Mouse (Mus musculus): ENCODE data around the gene Gm10799. TPM values are rescaled to one million over a fixed set of nuclear protein-coding genes. Genes with fewer than 3 reads are reported as not detected.
"Not testable (repeated sequence)": the region's sequence is repeated elsewhere in the genome, so short reads cannot be mapped to it uniquely, and the experiment has no call there.

The Gm10799 gene
- polyA plus RNA-seq, 1 experiment from 2014 or later, result not detected

GRCm38 (mm10) chr2:104096796-104097195 is 28.4 kb upstream of the Gm10799 start:
- WGBS, result 69% methylated on average over 1 of the region's 1 CpGs
- H3K9me3 ChIP-seq; DNase-seq (ENCODE audit: low spot score); H3K36me3 ChIP-seq (replicated peaks); H3K27me3 ChIP-seq (replicated peaks; ENCODE audit: low read depth, poor library complexity, severe bottlenecking): not testable (repeated sequence)
- peaks cover 27% of the 10 kb centered on the region for H3K4me1 ChIP-seq
- H3K27ac ChIP-seq (replicated peaks), result 0 out of 2 replicates have a peak overlapping the region, but pooled peaks have one; percentile 44
- H3K4me3 ChIP-seq, result peak overlapping the region; percentile 62; the same call in 1 of the 2 replicates

GRCm38 (mm10) chr2:104096256-104096655 is 27.9 kb upstream of the Gm10799 start:
- WGBS, result 46% methylated on average over 10 of the region's 10 CpGs
- H3K4me1 ChIP-seq, result peaks cover 27% of the 10 kb centered on the region
- peak overlapping the region; percentile 86 for H3K27ac ChIP-seq (replicated peaks)
- no peak for DNase-seq (ENCODE audit: low spot score)
- no peaks in the 10 kb centered on the region for H3K36me3 ChIP-seq (replicated peaks)
- no peaks in the 10 kb centered on the region for H3K9me3 ChIP-seq
- H3K27me3 ChIP-seq (replicated peaks; ENCODE audit: low read depth, poor library complexity, severe bottlenecking), result no peaks in the 10 kb centered on the region
- H3K4me3 ChIP-seq, result peak overlapping the region; percentile 62

GRCm38 (mm10) chr2:104095741-104096213 is 27.4 kb upstream of the Gm10799 start, which contains the start of gene Cd59a:
Gene Cd59a (plus strand): TSS chr2:104095801.
- DNase-seq (ENCODE audit: low spot score), result peak; percentile 84
- H3K4me3 ChIP-seq, result peak within 1 kb of the TSS; percentile 62
- 8% methylated on average over 15 of the region's 15 CpGs for WGBS
- H3K4me1 ChIP-seq, result peaks cover 27% of the 10 kb centered on the region
- H3K27me3 ChIP-seq (replicated peaks; ENCODE audit: low read depth, poor library complexity, severe bottlenecking), result no peaks in the 10 kb centered on the region
- no peaks in the 10 kb centered on the region for H3K9me3 ChIP-seq
- peak within 1 kb of the TSS; percentile 86 for H3K27ac ChIP-seq (replicated peaks)
- no peaks in the 10 kb centered on the region for H3K36me3 ChIP-seq (replicated peaks)

- peaks cover 18% of the 10 kb centered on the region for H3K4me1 ChIP-seq
- no peak overlapping the region for H3K4me3 ChIP-seq
- H3K27me3 ChIP-seq (replicated peaks; ENCODE audit: low read depth, poor library complexity, severe bottlenecking), result no peaks in the 10 kb centered on the region
- H3K27ac ChIP-seq (replicated peaks), result no peak overlapping the region
- H3K9me3 ChIP-seq, result no peaks in the 10 kb centered on the region
- no peak for DNase-seq (ENCODE audit: low spot score)
- 81% methylated on average over 2 of the region's 2 CpGs for WGBS
- H3K36me3 ChIP-seq (replicated peaks), result no peaks in the 10 kb centered on the region
Measured at GRCm38 (mm10) chr2:104093305-104093704, 25.0 kb upstream of the Gm10799 start.

GRCm38 (mm10) chr2:104087562-104087961 is 19.2 kb upstream of the Gm10799 start:
- 73% methylated on average over 1 of the region's 1 CpGs for WGBS

GRCm38 (mm10) chr2:104084027-104084426 is 15.7 kb upstream of the Gm10799 start:
- not testable (repeated sequence) for DNase-seq (ENCODE audit: low spot score); H3K9me3 ChIP-seq; H3K4me3 ChIP-seq; H3K27ac ChIP-seq (replicated peaks); H3K36me3 ChIP-seq (replicated peaks); H3K4me1 ChIP-seq; H3K27me3 ChIP-seq (replicated peaks; ENCODE audit: low read depth, poor library complexity, severe bottlenecking)

More at GRCm38 (mm10) chr2:104087562-104087961, 19.2 kb upstream of the Gm10799 start:
- H3K4me1 ChIP-seq; H3K4me3 ChIP-seq; DNase-seq (ENCODE audit: low spot score); H3K9me3 ChIP-seq; H3K27ac ChIP-seq (replicated peaks); H3K36me3 ChIP-seq (replicated peaks); H3K27me3 ChIP-seq (replicated peaks; ENCODE audit: low read depth, poor library complexity, severe bottlenecking): not testable (repeated sequence)

- Histone ChIP-seq H3K9me3 (no peaks in the 10 kb centered on the region), H3K4me1 (no peaks in the 10 kb centered on the region), H3K36me3 (replicated peaks) (no peaks in the 10 kb centered on the region), H3K27me3 (replicated peaks; ENCODE audit: low read depth, poor library complexity, severe bottlenecking) (no peaks in the 10 kb centered on the region), H3K4me3 (no peak overlapping the region), H3K27ac (replicated peaks) (no peak overlapping the region)
- no peak for DNase-seq (ENCODE audit: low spot score)
Measured at GRCm38 (mm10) chr2:104082474-104082873, 14.1 kb upstream of the Gm10799 start.

- not testable (repeated sequence) for H3K36me3 ChIP-seq (replicated peaks); H3K4me1 ChIP-seq; H3K4me3 ChIP-seq; DNase-seq (ENCODE audit: low spot score); H3K27me3 ChIP-seq (replicated peaks; ENCODE audit: low read depth, poor library complexity, severe bottlenecking); H3K9me3 ChIP-seq; H3K27ac ChIP-seq (replicated peaks)
- no CpG with 5 or more reads among the region's 1 CpGs for WGBS
Measured at GRCm38 (mm10) chr2:104081436-104082050, 13.2 kb upstream of the Gm10799 start.

- not testable (repeated sequence) for H3K36me3 ChIP-seq (replicated peaks); H3K4me3 ChIP-seq; H3K9me3 ChIP-seq; H3K4me1 ChIP-seq; DNase-seq (ENCODE audit: low spot score); H3K27ac ChIP-seq (replicated peaks); H3K27me3 ChIP-seq (replicated peaks; ENCODE audit: low read depth, poor library complexity, severe bottlenecking)
- WGBS, result 73% methylated on average over 5 of the region's 5 CpGs
Measured at GRCm38 (mm10) chr2:104078285-104078684, 9.9 kb upstream of the Gm10799 start.

GRCm38 (mm10) chr2:104069704-104070185 is 1.4 kb upstream of the Gm10799 start, which contains the start of gene Cd59b:
Gene Cd59b (plus strand): TSS chr2:104069849.
- WGBS, result 8% methylated on average over 13 of the region's 13 CpGs
- no peaks in the 10 kb centered on the region for H3K27me3 ChIP-seq (replicated peaks; ENCODE audit: low read depth, poor library complexity, severe bottlenecking)
- peaks cover 8% of the 10 kb centered on the region for H3K9me3 ChIP-seq
- peak within 1 kb of the TSS; percentile 82 for H3K27ac ChIP-seq (replicated peaks)
- peak within 1 kb of the TSS; percentile 56 for H3K4me3 ChIP-seq
- H3K4me1 ChIP-seq, result peaks cover 9% of the 10 kb centered on the region
- H3K36me3 ChIP-seq (replicated peaks), result peaks cover 8% of the 10 kb centered on the region
- peak; percentile 80 for DNase-seq (ENCODE audit: low spot score)

GRCm38 (mm10) chr2:104065526-104065925 is 2.8 kb downstream of the Gm10799 start, which contains the start of gene Gm10912:
Gene Gm10912 (plus strand): TSS chr2:104065826.
- H3K4me3 ChIP-seq; H3K27me3 ChIP-seq (replicated peaks; ENCODE audit: low read depth, poor library complexity, severe bottlenecking); DNase-seq (ENCODE audit: low spot score); H3K27ac ChIP-seq (replicated peaks); H3K4me1 ChIP-seq; H3K9me3 ChIP-seq: not testable (repeated sequence)
- 89% methylated on average over 6 of the region's 6 CpGs for WGBS
- H3K36me3 ChIP-seq (replicated peaks), result peaks cover 10% of the 10 kb centered on the region

- Histone ChIP-seq H3K9me3 (no peaks in the 10 kb centered on the region), H3K27me3 (replicated peaks; ENCODE audit: low read depth, poor library complexity, severe bottlenecking) (no peaks in the 10 kb centered on the region), H3K4me1 (no peaks in the 10 kb centered on the region), H3K4me3 (no peak overlapping the region), H3K27ac (replicated peaks) (no peak overlapping the region), H3K36me3 (replicated peaks) (peaks cover 20% of the 10 kb centered on the region)
- no peak for DNase-seq (ENCODE audit: low spot score)
- WGBS, result 87% methylated on average over 2 of the region's 2 CpGs
Measured at GRCm38 (mm10) chr2:104064152-104064551, 4.2 kb downstream of the Gm10799 start.

- Histone ChIP-seq H3K4me3 (no peak overlapping the region), H3K4me1 (no peaks in the 10 kb centered on the region), H3K9me3 (no peaks in the 10 kb centered on the region), H3K36me3 (replicated peaks) (peaks cover 27% of the 10 kb centered on the region), H3K27me3 (replicated peaks; ENCODE audit: low read depth, poor library complexity, severe bottlenecking) (no peaks in the 10 kb centered on the region), H3K27ac (replicated peaks) (no peak overlapping the region)
- no peak for DNase-seq (ENCODE audit: low spot score)
Measured at GRCm38 (mm10) chr2:104062665-104063064, 5.7 kb downstream of the Gm10799 start.
